Mouse (Mus musculus) megakaryocyte, adult 5-6 weeks (primary cell): ENCODE data around the gene Slc6a12. TPM values are rescaled to one million over a fixed set of nuclear protein-coding genes. Genes with fewer than 3 reads are reported as not detected.

ENCODE experiments used
- ATAC-seq: 2 replicates; pipeline ENCODE4 v1.8.0; 2016; ENCODE audit warnings: mild to moderate bottlenecking, inconsistent platforms; ENCODE audit not compliant: poor library complexity, severe bottlenecking
- total RNA-seq, 2 experiments: library from RNA; stranded (forward) in 1 of 2; stranded (reverse) in 1 of 2; fragments of 153-499, 151-499 nt in 1 of 2; fragments of 221-1000, 200-1000 nt in 1 of 2; gene quantifications; 2 replicates each; pipeline versions ENCODE4 v1.2.3 to v1.2.4; 2015 to 2017

Slc6a12 gene
- total RNA-seq, 2 experiments from 2014 or later, result 1.1 to 7.9 TPM

DNA sequence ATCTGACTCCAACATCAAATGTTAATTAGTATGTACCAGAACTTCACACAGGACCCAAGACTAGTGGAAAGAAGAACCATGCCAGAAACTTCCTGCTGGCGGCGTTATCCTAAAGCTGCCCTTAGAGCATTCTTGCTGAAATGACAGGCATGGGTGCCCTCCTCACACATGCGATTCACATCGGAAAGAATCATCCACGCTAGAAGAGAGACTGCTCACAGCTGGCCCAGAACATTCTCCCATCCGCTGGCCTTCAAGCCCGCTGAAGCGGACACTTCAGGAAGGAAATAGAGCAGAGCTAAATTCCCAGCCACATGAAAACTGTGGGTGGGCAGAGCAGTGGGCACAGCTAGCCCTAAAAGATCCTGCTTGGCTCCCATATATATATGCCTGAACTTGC, 62.4 kb downstream of the Slc6a12 start:
- no peak for ATAC-seq

DNA sequence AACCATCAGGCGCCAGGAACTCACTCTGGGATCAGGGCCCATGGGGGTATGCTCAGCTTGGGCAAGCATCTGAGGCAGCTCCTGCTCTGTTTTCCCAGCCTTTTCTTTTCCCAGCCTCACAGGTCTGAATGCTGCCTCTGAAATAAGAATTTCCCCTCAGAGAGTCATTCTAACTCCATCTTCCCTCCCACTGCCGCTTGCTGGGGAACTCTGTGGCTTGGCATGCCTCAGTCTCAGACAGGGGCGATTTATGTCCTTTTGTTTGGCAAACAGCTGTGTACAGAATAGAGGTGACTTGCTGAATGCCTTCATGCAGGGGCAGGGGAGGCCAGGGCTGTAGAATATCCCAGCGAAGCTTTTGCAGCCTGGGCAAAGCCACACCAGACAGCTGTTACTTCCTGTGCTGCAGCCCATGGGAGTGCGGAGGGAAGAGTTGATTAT, 64.7 kb downstream of the Slc6a12 start:
- no peak for ATAC-seq

DNA sequence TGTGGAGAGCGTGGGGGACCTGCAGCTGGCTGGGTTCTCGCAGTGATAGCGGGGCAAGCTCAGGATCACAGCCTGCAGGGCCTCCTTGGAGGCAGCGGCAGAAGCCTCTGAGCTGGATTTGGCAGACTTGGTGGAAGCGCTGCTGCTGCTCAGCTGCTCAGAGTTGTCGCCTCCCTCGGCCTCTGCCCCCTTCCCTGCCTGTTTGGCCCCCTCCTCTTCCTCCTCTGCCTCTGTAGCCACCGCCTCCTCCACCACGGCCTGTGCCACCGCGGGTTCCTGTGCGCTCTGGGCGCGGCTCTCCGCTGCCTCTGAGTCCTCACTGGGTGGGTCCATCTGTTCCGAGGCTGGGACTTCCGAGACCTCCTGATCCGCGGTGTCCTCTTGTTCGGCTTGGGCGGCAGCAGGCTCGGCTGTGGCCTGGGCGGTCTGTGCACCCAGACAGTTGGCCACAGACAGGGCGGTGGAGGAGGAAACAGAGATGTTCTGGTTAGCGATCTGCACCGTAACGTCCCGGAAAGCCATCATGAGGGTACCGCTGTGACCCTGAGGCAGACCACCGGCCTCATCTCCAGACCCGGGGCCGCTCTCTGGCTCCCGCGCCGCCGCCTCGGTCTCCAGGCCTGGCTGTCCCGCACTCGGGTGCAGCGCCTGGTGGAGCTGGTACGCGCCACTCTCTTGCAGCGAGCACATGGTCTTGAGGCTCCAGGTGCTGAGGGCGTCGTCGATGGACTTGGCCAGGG, 69.9 kb downstream of the Slc6a12 start:
- ATAC-seq, result no peak

Other genes with a start within 250 kb of the Slc6a12 start
- gene Mical3, start 212.1 kb upstream of the Slc6a12 start, total RNA-seq (2015), result 4.3 and 7.7 TPM in 2 replicates
- 2.4 TPM in 2 replicates for gene Mical3, start 212.1 kb upstream of the Slc6a12 start, total RNA-seq (2017)
- gene Pex26, start 159.4 kb upstream of the Slc6a12 start, total RNA-seq (2015), result 3.7 and 4.8 TPM in 2 replicates
- gene Pex26, start 159.4 kb upstream of the Slc6a12 start, total RNA-seq (2017), result 4.2 and 5.7 TPM in 2 replicates
- 5.1 and 6.2 TPM in 2 replicates for gene Tuba8, start 132.4 kb upstream of the Slc6a12 start, total RNA-seq (2015)
- 5.1 and 5.6 TPM in 2 replicates for gene Tuba8, start 132.4 kb upstream of the Slc6a12 start, total RNA-seq (2017)
- 25.0 and 26.8 TPM in 2 replicates for gene Usp18, start 97.2 kb upstream of the Slc6a12 start, total RNA-seq (2015)
- 14.2 and 20.7 TPM in 2 replicates for gene Usp18, start 97.2 kb upstream of the Slc6a12 start, total RNA-seq (2017)
- 1.0 and 1.7 TPM in 2 replicates for gene Slc6a13, start 42.8 kb upstream of the Slc6a12 start, total RNA-seq (2015)
- gene Slc6a13, start 42.8 kb upstream of the Slc6a12 start, total RNA-seq (2017), result 1.2 and 3.3 TPM in 2 replicates
- not detected in 2 replicates for gene Iqsec3, start 130.6 kb downstream of the Slc6a12 start, total RNA-seq (2015)
- not detected in 2 replicates for gene Iqsec3, start 130.6 kb downstream of the Slc6a12 start, total RNA-seq (2017)